Mouse (Mus musculus): ENCODE data around the gene Eps8l3. TPM values are rescaled to one million over a fixed set of nuclear protein-coding genes. Genes with fewer than 3 reads are reported as not detected.
"Not testable (repeated sequence)": the region's sequence is repeated elsewhere in the genome, so short reads cannot be mapped to it uniquely, and the experiment has no call there.

Gene Eps8l3
- polyA plus RNA-seq, 1 experiment, result not detected

DNA sequence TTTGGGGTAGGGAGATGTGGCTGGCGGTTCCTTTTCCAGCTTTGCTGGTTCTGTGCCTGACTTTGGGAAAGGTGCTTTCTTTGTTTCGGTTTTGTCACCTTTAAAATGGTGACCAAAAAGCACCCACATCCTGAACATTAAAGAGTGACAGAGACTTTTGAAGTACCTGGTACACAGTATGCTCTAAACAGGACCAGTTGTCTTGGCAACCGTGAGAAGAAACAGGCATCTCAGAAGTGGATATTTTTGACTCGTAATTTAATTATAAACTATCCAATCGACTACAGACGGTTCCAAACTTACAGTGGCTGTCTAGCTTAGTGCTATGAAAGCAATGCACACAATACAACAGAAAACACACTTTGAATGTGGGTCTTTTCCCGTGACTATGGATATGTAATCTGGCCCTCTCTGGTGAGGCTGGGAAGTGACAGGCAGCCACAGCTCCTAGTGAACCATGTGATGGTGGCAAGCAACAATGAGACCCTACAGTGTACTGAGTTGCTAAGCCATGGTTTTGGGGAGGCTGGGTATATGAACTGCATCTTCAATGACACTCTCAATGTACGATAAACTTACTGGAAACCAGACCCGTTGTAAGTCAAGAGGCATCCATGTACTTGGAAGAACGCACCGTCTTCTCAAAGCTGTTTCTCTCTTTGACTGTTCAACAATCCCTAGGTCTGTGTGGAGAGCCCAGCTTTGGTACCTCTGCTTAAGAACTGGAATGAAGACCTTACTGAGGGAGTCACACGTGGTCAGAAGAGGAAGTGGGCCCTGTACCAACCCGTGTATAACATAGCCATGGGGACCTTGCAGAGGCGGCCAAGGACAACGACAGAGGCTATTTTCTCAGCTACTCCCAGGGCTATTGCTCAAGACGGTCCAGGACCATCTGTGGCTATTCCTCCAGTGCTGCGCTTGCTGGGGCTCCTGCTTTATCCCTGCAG lies 23.5 kb upstream of the Eps8l3 start:
- TF ChIP-seq CTCF (IDR thresholded peaks at IDR 0.05; ENCODE audit: borderline replicate concordance, extremely low read depth, insufficient read depth, insufficient read length) (0 out of 2 replicates have a peak, but pooled peaks have one; percentile 8), POLR2A (IDR thresholded peaks at IDR 0.05; ENCODE audit: borderline replicate concordance, extremely low read depth, insufficient read depth, insufficient read length, poor library complexity, severe bottlenecking) (no peak)

DNA sequence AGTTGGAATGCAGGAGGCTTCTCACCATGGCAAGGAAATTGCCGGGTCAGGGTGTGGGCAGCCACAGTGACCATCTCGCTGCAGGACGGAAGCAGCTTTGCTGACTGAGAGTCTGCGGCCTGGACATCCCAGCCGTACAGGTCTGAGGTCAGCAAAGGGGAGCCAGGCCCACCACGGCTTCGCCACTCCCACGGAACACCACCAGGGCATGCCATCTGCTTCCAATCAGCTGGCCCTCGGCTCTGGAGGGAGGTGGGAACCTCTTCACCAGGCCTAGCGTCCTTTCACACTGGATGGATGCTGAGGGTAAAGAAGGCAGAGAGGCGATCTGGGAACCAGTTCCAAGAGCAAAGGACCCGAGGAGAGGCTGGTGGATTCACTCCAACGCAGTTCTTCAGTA lies 21.7 kb upstream of the Eps8l3 start:
- no peak for TF ChIP-seq CTCF (IDR thresholded peaks at IDR 0.05; ENCODE audit: borderline replicate concordance, extremely low read depth, insufficient read depth, insufficient read length)
- TF ChIP-seq POLR2A (IDR thresholded peaks at IDR 0.05; ENCODE audit: borderline replicate concordance, extremely low read depth, insufficient read depth, insufficient read length, poor library complexity, severe bottlenecking), result no peak
- no peak for DNase-seq (ENCODE audit: low read depth)

More for the DNA sequence above, 23.5 kb upstream of the Eps8l3 start:
- DNase-seq (ENCODE audit: low read depth), result no peak

DNA sequence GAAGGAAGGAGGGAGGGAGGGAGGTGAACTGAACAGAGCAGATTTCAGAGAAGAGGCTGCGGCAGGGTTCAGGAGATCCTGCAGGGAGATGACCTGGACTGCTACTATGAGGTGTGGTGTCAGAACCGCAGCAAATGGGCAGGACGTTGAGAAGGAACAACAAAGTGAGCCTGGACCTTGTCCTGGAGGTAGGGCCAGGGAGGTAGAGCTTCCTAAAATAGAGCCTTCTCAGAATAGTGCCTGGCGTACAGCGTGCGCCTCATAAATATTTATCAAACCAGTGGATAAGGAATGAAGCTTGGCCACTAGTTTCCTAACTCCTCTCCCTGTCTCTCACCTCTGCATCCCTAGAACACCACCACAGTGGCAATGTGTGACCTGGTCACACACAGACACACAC lies 19.4 kb upstream of the Eps8l3 start:
- no peak for DNase-seq (ENCODE audit: low read depth)
- TF ChIP-seq CTCF (IDR thresholded peaks at IDR 0.05; ENCODE audit: borderline replicate concordance, extremely low read depth, insufficient read depth, insufficient read length) (no peak), POLR2A (IDR thresholded peaks at IDR 0.05; ENCODE audit: borderline replicate concordance, extremely low read depth, insufficient read depth, insufficient read length, poor library complexity, severe bottlenecking) (no peak)

DNA sequence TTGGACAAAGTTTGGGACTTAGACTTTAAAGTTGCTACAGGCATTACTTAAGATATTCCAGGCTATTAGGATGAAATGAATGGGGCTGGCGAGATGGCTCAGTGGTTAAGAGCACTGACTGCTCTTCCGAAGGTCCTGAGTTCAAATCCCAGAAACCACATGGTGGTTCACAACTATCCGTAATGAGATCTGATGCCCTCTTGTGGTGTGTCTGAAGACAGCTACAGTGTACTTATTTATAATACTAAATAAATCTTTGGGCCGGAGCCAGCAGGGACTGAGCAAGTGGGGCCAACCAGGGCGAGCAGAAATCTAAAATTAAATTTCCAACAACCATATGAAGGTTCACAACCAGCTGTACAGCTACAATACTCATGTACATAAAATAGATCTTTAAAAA lies 15.5 kb upstream of the Eps8l3 start:
- not testable (repeated sequence) for DNase-seq (ENCODE audit: low read depth)

DNA sequence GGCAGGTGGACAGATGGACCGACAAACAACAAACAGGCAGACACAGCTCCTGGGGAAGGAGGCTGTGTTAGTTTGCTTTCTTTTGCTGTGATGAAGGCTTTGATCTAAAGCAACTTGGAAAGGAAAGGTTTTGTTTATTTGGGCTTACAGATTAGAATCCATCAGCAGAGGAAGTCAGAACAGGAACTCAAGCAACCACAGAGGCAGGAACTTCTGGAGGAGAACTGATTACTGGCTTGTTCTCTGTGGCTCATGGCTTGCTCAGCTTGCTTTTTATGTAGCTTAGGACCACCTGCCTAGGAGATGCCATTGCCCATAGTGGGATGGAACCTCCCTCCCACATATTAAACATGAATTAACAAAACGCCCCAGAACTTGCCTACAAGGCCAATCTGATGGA lies 14.6 kb upstream of the Eps8l3 start:
- DNase-seq (ENCODE audit: low read depth), result no peak
- TF ChIP-seq POLR2A (IDR thresholded peaks at IDR 0.05; ENCODE audit: borderline replicate concordance, extremely low read depth, insufficient read depth, insufficient read length, poor library complexity, severe bottlenecking), result no peak
- no peak for TF ChIP-seq CTCF (IDR thresholded peaks at IDR 0.05; ENCODE audit: borderline replicate concordance, extremely low read depth, insufficient read depth, insufficient read length)

DNA sequence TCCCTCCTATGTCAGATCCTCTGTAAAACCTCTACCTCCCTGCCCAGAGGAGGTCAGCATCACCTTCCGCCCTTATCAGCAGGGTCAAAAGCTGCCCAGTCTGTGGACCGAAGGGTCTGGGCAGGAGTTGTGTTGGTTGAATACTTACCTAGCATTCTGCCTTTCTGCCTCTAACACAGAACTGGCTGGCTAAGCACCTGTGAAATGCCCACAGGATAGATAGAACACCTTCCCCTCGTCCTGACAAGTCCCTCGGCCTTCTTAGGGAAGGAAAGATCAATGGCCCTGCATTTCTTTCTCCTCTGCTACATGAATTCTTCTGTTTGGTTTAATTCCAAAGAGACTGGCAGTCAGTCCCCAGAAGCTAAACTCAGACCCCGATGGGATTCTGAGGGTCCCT lies 13.6 kb upstream of the Eps8l3 start:
- DNase-seq (ENCODE audit: low read depth), result no peak
- no peak for TF ChIP-seq CTCF (IDR thresholded peaks at IDR 0.05; ENCODE audit: borderline replicate concordance, extremely low read depth, insufficient read depth, insufficient read length)
- TF ChIP-seq POLR2A (IDR thresholded peaks at IDR 0.05; ENCODE audit: borderline replicate concordance, extremely low read depth, insufficient read depth, insufficient read length, poor library complexity, severe bottlenecking), result no peak

DNA sequence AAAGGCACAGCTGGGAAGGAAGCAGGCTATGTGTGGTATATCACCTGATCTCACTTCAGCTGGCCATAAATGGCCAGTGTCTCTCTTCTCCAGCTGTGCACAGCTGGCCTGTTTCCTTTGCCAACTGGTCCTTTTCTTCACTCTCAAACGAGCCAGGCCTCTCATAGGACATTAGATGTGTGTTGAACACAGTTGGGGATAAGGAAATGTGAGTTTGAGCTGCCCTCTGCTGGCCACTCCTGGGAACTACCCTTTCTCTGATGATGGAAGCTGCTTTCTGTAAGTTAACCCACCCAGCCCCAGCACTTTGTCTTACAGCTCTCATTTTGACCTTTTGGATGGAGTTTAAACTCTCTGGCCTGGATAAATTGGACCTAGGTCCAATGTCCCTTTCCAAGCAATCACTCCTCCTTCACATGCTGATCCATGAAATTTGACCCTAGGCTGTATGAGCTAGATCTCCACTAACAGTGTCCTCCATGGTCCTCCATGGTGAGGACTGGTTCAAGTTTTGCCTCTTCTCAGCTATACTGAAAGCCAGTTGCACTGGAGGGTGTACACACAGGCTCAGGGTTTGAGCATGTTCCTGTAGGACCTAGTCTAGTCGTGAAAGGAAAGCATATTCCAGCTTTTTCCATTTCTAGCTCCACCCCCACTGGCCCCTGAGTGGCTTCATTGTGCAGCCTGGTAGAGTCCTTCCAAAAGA lies 13.0 kb upstream of the Eps8l3 start:
- peak; percentile 94 for DNase-seq (ENCODE audit: low read depth)
- peak; percentile 88 for TF ChIP-seq CTCF (IDR thresholded peaks at IDR 0.05; ENCODE audit: borderline replicate concordance, extremely low read depth, insufficient read depth, insufficient read length)
- no peak for TF ChIP-seq POLR2A (IDR thresholded peaks at IDR 0.05; ENCODE audit: borderline replicate concordance, extremely low read depth, insufficient read depth, insufficient read length, poor library complexity, severe bottlenecking)

DNA sequence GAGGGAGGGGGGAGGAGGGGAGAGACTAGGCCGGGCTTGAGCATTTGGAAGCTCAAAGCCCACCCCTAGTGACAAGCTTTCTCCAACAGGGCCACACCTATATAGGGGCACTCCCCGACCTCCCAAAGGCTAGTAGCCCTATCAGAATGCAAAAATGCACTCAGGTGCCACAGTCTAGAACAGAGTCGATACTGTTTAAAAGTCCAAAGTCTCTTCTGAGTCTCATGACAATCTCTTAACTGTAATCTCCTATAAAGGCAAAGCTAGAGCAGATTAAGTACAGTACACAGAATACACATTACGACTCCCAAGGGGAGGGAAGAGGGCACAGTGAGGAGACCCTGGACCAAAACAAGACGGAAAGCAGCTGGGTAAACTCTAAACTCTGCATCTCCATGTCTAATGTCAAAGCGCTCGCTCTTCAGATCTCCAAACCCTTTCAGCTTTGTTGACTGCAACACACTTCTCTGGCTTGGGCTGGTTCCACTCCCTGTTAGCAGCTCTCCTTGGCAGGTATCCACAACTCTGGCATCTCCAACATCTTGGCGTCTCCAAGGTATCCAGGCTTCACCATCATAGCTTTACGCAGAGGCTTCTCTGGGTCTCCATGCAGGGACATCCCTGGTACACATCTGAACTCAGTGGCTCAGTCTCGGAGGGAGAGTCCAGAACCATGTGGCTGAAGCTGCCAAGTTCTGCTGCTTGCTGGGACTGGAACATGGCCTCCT lies 11.5 kb upstream of the Eps8l3 start:
- peak; percentile 38 for DNase-seq (ENCODE audit: low read depth)
- TF ChIP-seq CTCF (IDR thresholded peaks at IDR 0.05; ENCODE audit: borderline replicate concordance, extremely low read depth, insufficient read depth, insufficient read length) (no peak), POLR2A (IDR thresholded peaks at IDR 0.05; ENCODE audit: borderline replicate concordance, extremely low read depth, insufficient read depth, insufficient read length, poor library complexity, severe bottlenecking) (no peak)

DNA sequence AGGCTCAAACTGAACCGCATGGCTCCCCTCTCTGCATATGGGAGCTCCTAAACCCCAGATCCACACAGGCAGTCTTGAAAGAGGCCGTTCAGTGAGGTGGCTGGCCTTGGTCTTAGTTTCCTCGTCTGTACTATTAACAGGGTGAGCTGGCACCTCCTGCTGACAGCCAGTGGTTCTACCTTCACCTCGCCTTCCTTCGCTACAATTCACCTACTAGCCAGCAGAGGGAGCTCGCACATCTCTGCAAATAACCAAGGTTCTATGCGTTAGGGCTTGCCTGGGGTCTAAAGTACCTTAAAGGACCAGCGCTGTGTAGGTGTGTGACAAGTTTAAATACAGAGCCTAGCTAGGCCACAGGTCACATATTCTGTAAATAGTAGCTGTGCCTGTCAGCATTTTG lies 9.9 kb upstream of the Eps8l3 start:
- TF ChIP-seq CTCF (IDR thresholded peaks at IDR 0.05; ENCODE audit: borderline replicate concordance, extremely low read depth, insufficient read depth, insufficient read length) (peak; percentile 96), POLR2A (IDR thresholded peaks at IDR 0.05; ENCODE audit: borderline replicate concordance, extremely low read depth, insufficient read depth, insufficient read length, poor library complexity, severe bottlenecking) (no peak)
- peak; percentile 92 for DNase-seq (ENCODE audit: low read depth)

DNA sequence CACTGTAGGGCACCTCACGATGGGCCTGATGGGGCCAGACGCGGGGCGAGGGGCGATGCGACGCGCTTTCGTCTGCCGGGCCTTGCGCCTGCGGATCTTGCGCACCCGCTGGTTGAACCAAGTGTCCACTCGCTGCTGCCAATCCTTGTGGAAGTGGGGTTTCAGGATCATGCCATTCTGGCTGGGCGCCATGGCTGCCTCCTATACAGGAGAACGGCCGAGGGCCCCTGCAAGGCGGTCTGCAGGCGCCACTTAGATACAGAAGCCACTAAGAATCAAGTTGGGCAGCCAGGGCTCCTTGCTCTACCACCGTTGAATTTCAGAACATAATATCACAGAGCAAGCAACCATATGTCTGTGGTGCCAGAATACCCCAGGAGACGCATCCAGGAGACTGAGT lies 8.6 kb upstream of the Eps8l3 start:
- TF ChIP-seq POLR2A (IDR thresholded peaks at IDR 0.05; ENCODE audit: borderline replicate concordance, extremely low read depth, insufficient read depth, insufficient read length, poor library complexity, severe bottlenecking) (no peak), CTCF (IDR thresholded peaks at IDR 0.05; ENCODE audit: borderline replicate concordance, extremely low read depth, insufficient read depth, insufficient read length) (no peak)
- DNase-seq (ENCODE audit: low read depth), result peak; percentile 27

DNA sequence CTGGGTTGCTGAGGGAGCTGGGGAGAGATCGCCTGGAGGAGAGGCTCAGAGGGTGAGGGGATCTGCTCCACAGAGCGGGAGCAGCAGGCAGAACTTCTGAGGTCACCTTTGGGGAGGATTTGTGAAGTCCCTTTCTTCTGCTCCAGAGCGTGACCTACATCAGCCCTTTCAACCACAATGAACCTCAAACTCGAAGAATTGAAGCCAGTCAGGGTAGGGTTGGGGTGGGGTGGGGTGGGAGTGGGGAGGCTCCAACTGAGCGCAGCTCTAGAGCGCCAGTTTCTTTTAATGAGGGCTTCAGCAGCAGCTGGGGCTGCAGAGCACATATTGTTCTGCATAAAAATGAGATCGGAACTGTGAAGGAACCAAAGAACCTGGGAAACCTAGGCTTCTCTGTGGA lies 7.9 kb upstream of the Eps8l3 start:
- peak; percentile 79 for DNase-seq (ENCODE audit: low read depth)
- TF ChIP-seq CTCF (IDR thresholded peaks at IDR 0.05; ENCODE audit: borderline replicate concordance, extremely low read depth, insufficient read depth, insufficient read length), result no peak
- TF ChIP-seq POLR2A (IDR thresholded peaks at IDR 0.05; ENCODE audit: borderline replicate concordance, extremely low read depth, insufficient read depth, insufficient read length, poor library complexity, severe bottlenecking), result no peak
